Mouse (Mus musculus): ENCODE measurements around the gene Sipa1l3. TPM values are rescaled to one million over a fixed set of nuclear protein-coding genes. Genes with fewer than 3 reads are reported as not detected.

Gene Sipa1l3
- polyA plus RNA-seq, 1 experiment = 93.0 TPM

DNA sequence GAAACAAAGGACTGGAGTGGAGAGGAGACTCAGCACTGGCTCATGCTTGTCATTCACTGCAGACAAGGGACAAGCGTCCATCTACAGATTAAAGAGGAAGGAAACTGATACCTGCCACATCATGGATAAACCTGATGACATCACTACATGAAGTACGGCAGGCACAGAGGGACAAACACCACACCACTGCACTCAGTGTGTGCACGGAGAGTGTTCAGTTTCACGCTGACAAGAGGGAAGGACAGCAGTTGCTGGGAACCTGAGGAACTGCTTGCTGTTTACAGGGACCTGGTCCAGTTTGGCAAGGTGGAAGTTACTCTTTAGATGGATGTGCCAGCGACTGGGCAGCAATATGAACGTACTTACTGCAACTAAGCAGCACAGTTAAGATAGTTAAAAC is 62.9 kb downstream of the Sipa1l3 start:
- Histone ChIP-seq H3K4me1 (replicated peaks; ENCODE audit: control insufficient read depth, insufficient read depth, low read length) (peaks cover 49% of the 10 kb centered on the region), H3K27me3 (ENCODE audit: control insufficient read depth, insufficient read depth, low read length) (no peaks in the 10 kb centered on the region), H3K4me3 (ENCODE audit: control insufficient read depth, insufficient read depth, low read length) (no peak overlapping the region), H3K36me3 (ENCODE audit: control insufficient read depth, insufficient read depth, low read length) (no peaks in the 10 kb centered on the region), H3K27ac (ENCODE audit: control insufficient read depth, insufficient read depth, low read length) (no peak overlapping the region)
- no peak for TF ChIP-seq POLR2A (IDR thresholded peaks at IDR 0.05; ENCODE audit: control insufficient read depth, extremely low read depth, insufficient read depth, low read length, poor library complexity)
- no peak for TF ChIP-seq CTCF (IDR thresholded peaks at IDR 0.05; ENCODE audit: borderline replicate concordance, control insufficient read depth, extremely low read depth, insufficient read depth, low read length, poor library complexity)
- 91% methylated on average over 6 of the region's 6 CpGs for WGBS
- no peak for DNase-seq

DNA sequence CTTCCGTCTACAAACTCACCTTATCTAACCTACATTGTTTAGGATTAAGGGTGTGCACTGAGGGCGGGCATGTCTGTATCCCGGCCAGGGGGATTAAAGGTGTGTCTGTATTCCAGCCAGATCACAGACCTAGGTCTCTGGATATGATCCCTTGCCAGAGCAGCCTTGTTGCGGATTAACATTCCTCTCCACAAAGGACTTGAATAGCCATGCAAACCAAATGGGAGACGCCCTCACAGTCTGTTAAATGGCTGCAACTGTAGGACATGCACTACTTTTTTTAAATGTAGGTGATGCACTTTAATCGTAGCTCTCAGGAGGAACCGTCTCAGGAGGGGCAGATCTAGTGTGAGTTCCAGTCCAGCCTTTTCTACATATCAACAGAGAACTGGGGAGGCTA is 63.5 kb downstream of the Sipa1l3 start:
- TF ChIP-seq POLR2A (IDR thresholded peaks at IDR 0.05; ENCODE audit: control insufficient read depth, extremely low read depth, insufficient read depth, low read length, poor library complexity) = no peak
- no peak for TF ChIP-seq CTCF (IDR thresholded peaks at IDR 0.05; ENCODE audit: borderline replicate concordance, control insufficient read depth, extremely low read depth, insufficient read depth, low read length, poor library complexity)
- Histone ChIP-seq H3K4me1 (replicated peaks; ENCODE audit: control insufficient read depth, insufficient read depth, low read length) (peaks cover 49% of the 10 kb centered on the region), H3K27me3 (ENCODE audit: control insufficient read depth, insufficient read depth, low read length) (no peaks in the 10 kb centered on the region), H3K4me3 (ENCODE audit: control insufficient read depth, insufficient read depth, low read length) (no peak overlapping the region), H3K27ac (ENCODE audit: control insufficient read depth, insufficient read depth, low read length) (no peak overlapping the region), H3K36me3 (ENCODE audit: control insufficient read depth, insufficient read depth, low read length) (no peaks in the 10 kb centered on the region)
- WGBS = 96% methylated on average over 7 of the region's 7 CpGs
- no peak for DNase-seq

DNA sequence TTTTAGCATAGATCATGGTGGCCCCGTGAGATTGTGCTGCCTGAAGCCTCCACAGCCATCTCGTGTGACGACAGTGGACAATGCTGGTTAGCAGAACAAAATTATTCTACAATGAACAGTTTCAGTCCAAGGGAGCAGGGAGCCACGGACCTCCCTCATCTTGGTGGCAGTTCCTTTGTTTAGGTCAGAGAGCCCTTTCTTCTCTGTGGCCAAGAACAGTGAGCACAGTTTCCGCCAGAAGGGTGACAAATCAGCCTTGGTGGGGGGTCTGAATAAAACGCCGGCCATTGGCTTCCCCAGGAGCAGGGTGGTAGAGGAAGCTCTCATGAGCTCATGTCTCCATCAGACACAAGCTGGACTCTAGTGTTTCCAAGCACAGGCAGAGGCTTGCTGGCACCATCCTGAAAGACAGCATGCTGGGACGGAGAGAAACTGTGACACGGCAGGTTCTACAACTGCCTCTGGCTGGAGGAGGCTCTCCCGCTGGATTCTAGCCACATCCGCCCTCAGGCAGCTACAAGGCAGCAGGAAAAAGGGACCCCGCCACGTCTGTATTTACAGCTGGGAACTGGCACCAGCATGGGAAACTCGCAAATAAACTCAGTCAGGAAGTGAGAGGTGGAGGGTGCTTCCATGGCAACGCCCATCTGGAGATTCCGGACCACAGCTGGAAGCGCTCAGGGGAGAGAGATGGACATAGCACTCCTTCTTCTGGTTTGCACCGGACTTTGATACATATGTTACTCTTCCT is 65.3 kb downstream of the Sipa1l3 start:
- H3K36me3 ChIP-seq (ENCODE audit: control insufficient read depth, insufficient read depth, low read length) = no peaks in the 10 kb centered on the region
- H3K4me3 ChIP-seq (ENCODE audit: control insufficient read depth, insufficient read depth, low read length) = no peak overlapping the region
- 80% methylated on average over 18 of the region's 18 CpGs for WGBS
- H3K27me3 ChIP-seq (ENCODE audit: control insufficient read depth, insufficient read depth, low read length) = no peaks in the 10 kb centered on the region
- H3K4me1 ChIP-seq (replicated peaks; ENCODE audit: control insufficient read depth, insufficient read depth, low read length) = peaks cover 34% of the 10 kb centered on the region
- no peak for DNase-seq
- H3K27ac ChIP-seq (ENCODE audit: control insufficient read depth, insufficient read depth, low read length) = no peak overlapping the region
- TF ChIP-seq POLR2A (IDR thresholded peaks at IDR 0.05; ENCODE audit: control insufficient read depth, extremely low read depth, insufficient read depth, low read length, poor library complexity) (no peak), CTCF (IDR thresholded peaks at IDR 0.05; ENCODE audit: borderline replicate concordance, control insufficient read depth, extremely low read depth, insufficient read depth, low read length, poor library complexity) (no peak)

DNA sequence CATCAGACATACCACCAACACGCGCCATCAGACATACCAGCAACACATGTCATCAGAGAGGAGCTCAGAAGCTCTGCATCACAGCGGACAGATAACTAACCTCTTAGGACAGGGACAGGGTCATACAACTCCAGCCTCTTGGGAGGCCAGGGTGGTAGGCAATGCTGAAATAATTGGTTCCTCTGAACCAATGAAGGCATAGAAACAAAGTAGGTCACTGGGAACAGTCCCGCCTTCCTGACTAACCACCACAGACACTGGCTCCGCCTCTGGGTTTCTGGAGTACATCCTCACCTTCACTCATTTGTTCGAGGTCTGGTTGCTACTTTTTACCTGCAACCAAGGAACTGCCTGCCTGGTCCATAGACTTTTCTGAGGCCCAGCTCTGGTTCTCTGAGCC is 66.1 kb downstream of the Sipa1l3 start:
- Histone ChIP-seq H3K27me3 (ENCODE audit: control insufficient read depth, insufficient read depth, low read length) (no peaks in the 10 kb centered on the region), H3K36me3 (ENCODE audit: control insufficient read depth, insufficient read depth, low read length) (no peaks in the 10 kb centered on the region), H3K4me3 (ENCODE audit: control insufficient read depth, insufficient read depth, low read length) (no peak overlapping the region), H3K27ac (ENCODE audit: control insufficient read depth, insufficient read depth, low read length) (peak overlapping the region; percentile 22; the same call in 1 of the 2 replicates), H3K4me1 (replicated peaks; ENCODE audit: control insufficient read depth, insufficient read depth, low read length) (peaks cover 28% of the 10 kb centered on the region)
- TF ChIP-seq POLR2A (IDR thresholded peaks at IDR 0.05; ENCODE audit: control insufficient read depth, extremely low read depth, insufficient read depth, low read length, poor library complexity) (no peak), CTCF (IDR thresholded peaks at IDR 0.05; ENCODE audit: borderline replicate concordance, control insufficient read depth, extremely low read depth, insufficient read depth, low read length, poor library complexity) (no peak)
- WGBS = 77% methylated on average over 6 of the region's 6 CpGs
- no peak for DNase-seq

DNA sequence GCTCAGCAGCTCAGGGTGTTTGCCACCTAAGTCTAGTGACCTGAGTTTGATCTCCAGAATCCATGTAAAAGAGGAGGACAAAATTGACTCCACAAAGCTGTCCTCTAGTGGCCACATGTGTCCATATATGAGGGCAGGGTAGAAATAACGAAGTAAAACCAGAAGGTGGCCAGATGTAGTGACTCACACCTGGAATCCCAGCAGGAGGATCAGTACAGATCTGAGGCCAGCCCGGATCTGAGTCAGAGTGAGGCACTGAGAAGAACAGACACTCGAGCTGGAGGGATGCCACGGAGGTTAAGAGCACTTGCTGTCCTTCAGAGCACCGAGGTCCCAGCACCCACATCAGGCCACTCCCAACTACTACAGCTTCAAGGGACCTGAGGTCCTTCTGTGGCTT is 68.3 kb downstream of the Sipa1l3 start:
- Histone ChIP-seq H3K36me3 (ENCODE audit: control insufficient read depth, insufficient read depth, low read length) (no peaks in the 10 kb centered on the region), H3K27me3 (ENCODE audit: control insufficient read depth, insufficient read depth, low read length) (no peaks in the 10 kb centered on the region), H3K4me1 (replicated peaks; ENCODE audit: control insufficient read depth, insufficient read depth, low read length) (peaks cover 21% of the 10 kb centered on the region), H3K27ac (ENCODE audit: control insufficient read depth, insufficient read depth, low read length) (no peak overlapping the region), H3K4me3 (ENCODE audit: control insufficient read depth, insufficient read depth, low read length) (no peak overlapping the region)
- 88% methylated on average over 5 of the region's 5 CpGs for WGBS
- DNase-seq = no peak
- TF ChIP-seq POLR2A (IDR thresholded peaks at IDR 0.05; ENCODE audit: control insufficient read depth, extremely low read depth, insufficient read depth, low read length, poor library complexity) = no peak
- no peak for TF ChIP-seq CTCF (IDR thresholded peaks at IDR 0.05; ENCODE audit: borderline replicate concordance, control insufficient read depth, extremely low read depth, insufficient read depth, low read length, poor library complexity)

DNA sequence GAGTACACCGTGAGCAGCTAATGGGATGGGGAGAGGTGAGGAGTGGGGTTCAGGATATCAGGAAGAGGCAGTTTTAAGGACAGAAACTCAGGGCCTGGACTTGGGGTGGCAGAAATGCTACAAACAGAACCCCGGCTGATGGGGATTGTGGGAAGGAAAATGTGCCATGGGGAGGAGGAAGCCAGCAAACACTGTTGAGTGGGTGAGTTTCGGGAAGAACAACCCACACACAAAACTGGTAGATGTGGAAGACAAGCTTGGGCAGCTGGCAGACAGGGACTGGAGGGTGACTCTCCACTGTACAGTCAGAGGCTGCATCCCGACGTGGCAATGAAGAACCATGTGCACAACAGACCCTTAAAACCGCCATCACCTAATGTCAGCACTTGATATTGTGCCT is 69.6 kb downstream of the Sipa1l3 start:
- no peak for DNase-seq
- H3K4me3 ChIP-seq (ENCODE audit: control insufficient read depth, insufficient read depth, low read length) = no peak overlapping the region
- peaks cover 21% of the 10 kb centered on the region for H3K4me1 ChIP-seq (replicated peaks; ENCODE audit: control insufficient read depth, insufficient read depth, low read length)
- no peak overlapping the region for H3K27ac ChIP-seq (ENCODE audit: control insufficient read depth, insufficient read depth, low read length)
- 97% methylated on average over 6 of the region's 6 CpGs for WGBS
- no peak for TF ChIP-seq CTCF (IDR thresholded peaks at IDR 0.05; ENCODE audit: borderline replicate concordance, control insufficient read depth, extremely low read depth, insufficient read depth, low read length, poor library complexity)
- no peak for TF ChIP-seq POLR2A (IDR thresholded peaks at IDR 0.05; ENCODE audit: control insufficient read depth, extremely low read depth, insufficient read depth, low read length, poor library complexity)
- no peaks in the 10 kb centered on the region for H3K27me3 ChIP-seq (ENCODE audit: control insufficient read depth, insufficient read depth, low read length)
- H3K36me3 ChIP-seq (ENCODE audit: control insufficient read depth, insufficient read depth, low read length) = no peaks in the 10 kb centered on the region

All from thymus, adult 2 months (tissue).